Mouse (Mus musculus) monocyte, adult 5-6 weeks (primary cell): ENCODE measurements around the gene Fxn. TPM values are rescaled to one million over a fixed set of nuclear protein-coding genes. Genes with fewer than 3 reads are reported as not detected.
"Not testable (repeated sequence)": the region's sequence is repeated elsewhere in the genome, so short reads cannot be mapped to it uniquely, and the experiment has no call there.

Source experiments
- ATAC-seq: fragments of 153-309, 156-312 bp; replicated peaks from 2 replicates; pipeline ENCODE4 v1.8.0; 2017; ENCODE audit warnings: mild to moderate bottlenecking; ENCODE audit not compliant: low TSS enrichment, insufficient number of reproducible peaks, severe bottlenecking, poor library complexity, low FRiP score
- total RNA-seq: library from RNA; stranded (forward); fragments of 200-1000, 200-491, 200-594 nt; gene quantifications from 3 replicates; pipeline ENCODE4 v1.2.3, GENCODE M21; 2017

Gene Fxn
- total RNA-seq, 1 experiment from 2014 or later: 7.1 TPM

DNA sequence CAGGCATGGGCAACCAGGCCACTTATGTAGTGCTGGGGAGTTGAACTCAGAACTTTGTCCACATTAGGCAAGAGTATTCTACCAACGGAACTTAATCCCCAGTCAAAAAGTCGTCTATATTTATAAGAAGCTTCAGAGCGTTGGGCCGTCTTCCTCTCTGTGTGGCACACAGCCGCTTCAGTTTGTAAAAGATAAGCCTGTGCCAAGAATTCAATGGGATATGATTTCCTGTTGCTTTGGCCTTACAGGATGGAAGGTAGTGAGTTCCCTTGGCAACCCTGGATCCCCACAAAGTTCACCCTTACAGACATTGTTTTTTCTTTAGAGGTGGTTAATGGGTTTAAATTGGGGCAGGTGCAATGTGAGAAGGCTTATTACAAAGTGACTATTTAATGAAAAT, 22.0 kb downstream of the Fxn start:
- ATAC-seq: no peak

DNA sequence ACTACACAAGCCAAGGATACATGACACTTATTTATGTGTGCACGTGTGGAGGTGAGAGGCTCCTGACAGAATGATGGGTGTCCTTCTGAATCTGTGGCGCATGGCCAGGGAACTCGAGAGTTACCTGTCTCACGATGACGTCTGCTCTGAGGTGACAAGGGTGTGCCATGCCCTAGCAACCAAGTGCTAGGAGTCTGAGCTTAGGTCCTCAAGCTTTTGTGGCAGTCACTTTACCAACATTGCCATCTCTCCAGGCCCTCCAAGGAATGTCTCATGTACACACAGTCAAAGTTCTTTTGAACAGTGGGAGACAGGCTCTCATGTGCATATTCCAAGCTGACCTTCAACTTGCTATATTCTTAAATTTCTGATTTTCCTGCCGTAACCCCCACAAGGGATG, 22.4 kb downstream of the Fxn start:
- no peak for ATAC-seq

DNA sequence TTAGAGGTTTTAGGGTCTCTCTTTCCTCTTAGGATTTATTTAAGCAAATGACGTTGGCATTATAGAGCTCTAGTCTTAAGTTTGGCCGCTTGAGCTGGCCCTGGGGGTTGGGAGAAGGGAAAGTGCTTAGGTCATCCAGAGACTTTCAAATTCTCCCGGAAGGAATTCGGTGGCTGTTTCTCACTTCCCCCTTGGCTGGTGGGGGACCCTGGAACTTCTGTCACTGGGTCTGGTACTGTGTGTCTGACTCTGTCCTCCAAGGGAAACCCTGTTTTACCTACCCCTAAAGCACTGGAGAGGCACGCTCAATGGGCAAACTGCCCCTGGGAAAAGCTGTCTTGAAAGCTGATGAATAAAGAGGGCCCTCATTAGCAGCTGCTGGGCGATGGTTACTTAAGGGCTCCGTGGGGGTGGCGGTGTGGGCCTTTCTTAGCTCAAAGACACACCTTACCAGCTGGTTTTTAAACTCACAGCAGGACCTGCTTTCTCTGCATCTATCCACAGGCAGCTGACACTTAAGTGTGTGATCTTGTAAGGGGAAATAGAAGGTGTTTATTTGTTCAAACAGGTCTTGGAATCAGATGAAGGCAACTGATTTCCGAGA, 26.6 kb downstream of the Fxn start:
- no peak for ATAC-seq

DNA sequence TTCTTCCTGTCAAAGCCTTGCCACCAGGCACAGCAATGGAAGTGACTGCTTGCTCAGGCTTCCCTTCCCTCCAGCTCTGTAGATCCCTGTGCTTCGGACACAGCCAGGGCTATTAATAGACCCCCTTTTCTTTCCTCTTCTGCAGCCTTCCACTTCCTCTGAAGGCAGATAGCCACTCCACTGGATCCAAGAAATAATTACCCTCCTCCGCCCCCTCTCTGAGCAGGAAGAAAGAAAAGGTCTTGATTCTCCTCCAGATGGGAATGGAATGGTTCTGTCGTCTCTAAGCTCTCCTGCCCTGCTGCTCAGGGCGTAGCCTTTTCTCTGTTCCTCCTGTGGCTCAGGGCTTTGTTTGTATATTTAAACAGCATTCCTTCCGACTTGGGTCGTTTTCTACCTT, 28.5 kb downstream of the Fxn start:
- no peak for ATAC-seq

DNA sequence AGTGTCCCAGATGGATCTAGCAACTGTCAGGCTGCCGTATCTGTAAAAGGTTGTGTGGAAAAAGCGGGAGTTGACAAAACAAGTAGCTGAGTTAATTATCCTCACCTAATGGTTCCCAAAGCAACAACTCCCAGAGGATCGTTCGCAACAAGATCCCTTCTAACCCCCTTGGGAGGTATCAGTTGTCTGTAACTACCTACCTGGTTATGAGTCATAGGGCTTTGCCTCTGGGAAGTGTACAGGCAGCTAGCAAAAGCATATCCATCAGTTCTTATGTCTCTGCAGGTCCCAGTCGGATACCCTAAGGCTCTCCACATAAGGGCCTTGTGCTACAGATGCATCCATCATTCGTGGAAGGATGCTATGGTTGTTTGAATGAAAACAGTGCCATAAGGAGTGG, 37.1 kb downstream of the Fxn start:
- ATAC-seq: no peak

DNA sequence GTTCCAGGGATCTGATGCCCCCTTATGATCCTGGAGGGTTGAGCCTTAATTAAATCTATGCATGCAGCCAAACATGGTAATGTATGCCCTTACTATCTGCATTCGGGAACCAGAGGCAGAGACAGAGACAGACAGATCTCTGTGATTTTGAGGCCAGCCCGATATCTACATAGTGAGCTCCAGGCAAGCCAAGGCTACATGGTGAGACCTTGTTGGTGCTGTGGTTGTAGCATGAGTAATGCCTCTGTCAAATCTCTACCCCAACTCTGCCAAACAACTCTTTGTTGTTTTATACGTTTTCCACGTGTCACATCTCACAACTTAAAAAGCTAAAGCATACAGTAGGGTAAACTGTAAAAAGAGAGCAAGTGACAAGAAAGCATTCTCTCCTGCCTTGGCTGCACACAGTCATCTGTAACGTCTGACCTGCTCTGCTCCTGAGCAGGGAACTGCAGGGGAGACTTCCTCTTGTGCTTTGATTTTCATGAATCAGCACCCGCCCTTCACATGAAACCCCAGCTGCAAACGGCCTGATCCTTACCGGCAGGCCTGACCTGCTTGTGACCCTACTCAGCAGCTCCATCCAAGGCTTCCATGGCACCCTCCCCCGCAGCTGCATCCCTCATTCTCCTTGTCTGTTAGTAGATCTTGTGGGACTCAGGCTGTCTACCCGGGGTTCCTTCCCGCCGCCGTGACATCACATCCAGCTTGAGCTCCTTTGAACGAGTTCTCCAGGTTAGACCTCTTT, 38.4 kb downstream of the Fxn start:
- ATAC-seq: no peak

DNA sequence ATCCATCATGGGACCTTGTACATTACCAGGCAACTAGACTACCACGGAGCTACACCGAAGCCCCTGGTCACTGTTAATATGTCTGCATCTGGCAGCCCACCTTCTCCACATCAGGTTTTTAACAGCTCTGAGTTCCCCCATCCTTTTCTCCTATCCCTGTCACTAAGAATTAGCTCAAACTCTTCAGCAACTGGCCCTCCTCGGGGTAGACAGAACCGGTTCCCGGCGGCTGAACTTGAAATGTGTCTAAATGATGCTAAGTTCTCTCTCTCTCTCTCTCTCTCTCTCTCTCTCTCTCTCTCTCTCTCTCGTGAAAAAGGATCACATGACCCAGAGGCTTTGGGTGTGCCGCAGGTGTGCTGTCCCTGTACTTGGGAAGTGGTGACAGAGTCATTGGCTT, 39.1 kb downstream of the Fxn start:
- no peak for ATAC-seq

DNA sequence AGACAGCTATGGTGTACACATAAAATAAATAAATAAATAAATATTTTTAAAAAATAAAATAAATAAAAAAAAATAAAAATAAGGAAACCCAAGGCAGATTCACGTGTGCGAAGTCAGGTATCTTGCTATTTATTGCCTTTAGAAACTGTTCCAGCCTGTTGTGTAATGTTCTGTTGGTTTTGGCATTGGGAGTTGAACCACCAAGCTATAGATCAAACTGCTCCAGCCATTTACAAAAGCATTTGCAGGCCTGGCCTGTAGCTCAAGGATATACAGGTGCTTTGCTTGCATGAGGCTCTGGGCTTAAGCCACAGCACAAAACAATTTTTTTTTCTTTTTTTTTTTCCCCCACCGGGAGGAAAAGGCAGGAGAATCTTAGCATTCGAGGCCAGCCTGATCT, 42.4 kb downstream of the Fxn start:
- no peak for ATAC-seq

DNA sequence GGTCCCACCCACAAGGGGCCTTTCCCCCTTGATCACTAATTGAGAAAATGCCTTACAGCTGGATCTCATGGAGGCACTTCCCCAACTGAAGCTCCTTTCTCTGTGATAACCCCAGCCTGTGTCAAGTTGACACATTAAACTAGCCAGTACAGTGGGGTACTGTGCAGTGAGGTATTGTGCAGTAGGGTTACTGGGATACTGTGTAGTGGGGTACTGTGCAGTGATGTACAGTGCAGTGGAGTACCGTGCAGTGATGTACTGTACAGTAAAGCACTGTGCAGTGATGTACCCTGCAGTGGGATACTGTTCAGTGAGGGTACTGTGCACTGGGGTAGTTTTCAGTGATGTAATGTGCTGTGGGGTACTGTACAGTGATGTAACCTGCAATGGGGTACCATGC, 48.0 kb downstream of the Fxn start:
- not testable (repeated sequence) for ATAC-seq

DNA sequence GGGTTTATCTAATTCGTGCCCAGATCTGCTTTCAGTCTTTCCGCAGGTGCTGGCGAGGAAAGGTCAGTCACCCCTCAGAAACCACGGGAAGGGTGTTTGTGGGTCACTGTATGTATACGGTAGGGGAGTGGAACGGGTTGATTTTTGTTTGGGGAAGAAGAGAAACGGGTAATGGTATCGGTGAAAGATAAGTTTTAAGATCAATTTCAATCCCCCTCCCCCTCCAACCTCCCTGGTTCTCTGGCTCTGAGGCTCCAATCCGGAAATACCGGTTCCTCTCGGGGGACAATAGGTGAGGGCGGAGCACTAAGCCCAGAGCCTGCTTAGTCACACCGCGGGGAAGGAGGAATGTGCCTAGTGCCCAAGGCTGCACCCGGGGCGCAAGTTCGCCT, 55.1 kb downstream of the Fxn start:
- ATAC-seq: no peak

DNA sequence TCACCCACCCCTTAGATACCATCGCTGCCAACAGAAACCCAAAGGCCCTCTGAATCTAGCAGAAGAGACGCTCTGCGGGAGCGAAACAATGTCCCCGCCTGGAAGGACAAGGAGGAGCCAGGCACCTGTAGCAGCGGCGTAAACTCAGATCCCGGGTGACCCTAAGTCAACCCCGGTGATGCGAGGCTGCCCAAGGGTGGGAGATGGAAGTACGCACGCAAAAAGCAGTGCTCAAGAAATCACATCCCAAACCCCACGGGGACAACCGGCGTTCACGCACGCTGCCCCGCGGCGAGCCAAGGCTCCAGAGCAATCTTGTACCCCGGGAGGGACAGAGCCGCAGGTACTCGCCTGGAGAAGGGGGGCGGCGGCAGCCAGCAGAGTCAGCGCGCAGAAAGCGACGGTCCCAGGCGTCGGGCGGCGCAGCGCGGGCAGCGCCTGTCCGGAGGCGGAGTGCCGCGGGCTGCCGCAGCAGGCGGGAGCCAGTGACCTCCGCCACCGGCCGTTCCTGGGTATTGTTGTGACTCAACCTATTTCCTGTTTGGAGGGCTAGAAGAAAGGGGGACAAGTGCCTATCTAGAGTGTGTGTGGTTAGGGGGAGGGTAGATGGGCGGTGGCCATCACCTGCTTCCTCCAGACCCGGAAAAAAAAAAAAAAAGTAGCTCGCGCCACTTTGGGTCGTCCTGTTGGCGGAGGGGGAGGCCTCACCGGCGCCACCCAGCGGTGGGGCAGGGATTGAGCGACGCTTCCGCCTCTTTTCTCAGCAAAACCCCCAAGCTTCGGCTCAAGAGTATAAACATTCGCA, 55.7 kb downstream of the Fxn start, which contains the start of gene Tjp2:
Gene Tjp2, minus strand, starts transcription at position 531 of the 805 bp plus-strand sequence.
- ATAC-seq: peak; percentile 59

DNA sequence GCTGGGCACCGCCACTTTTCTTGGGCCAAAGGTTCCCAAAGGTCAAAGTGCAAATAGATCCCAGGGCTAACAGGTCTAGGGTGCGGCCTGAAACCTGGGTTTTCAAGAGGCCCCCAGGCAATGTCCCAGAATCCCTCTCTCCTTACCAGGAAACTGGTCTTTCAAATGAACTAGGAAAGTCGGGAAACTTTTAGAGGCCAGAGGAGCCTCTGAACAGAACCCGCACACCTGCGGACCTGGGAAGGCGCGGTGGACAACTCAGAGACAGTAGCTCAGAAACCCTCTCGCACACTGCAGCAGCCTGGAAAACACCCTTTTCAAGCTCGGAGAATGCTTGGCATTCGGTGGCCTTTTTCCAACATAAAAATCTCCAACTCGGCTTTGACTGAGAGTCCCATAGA, 56.6 kb downstream of the Fxn start:
- no peak for ATAC-seq

DNA sequence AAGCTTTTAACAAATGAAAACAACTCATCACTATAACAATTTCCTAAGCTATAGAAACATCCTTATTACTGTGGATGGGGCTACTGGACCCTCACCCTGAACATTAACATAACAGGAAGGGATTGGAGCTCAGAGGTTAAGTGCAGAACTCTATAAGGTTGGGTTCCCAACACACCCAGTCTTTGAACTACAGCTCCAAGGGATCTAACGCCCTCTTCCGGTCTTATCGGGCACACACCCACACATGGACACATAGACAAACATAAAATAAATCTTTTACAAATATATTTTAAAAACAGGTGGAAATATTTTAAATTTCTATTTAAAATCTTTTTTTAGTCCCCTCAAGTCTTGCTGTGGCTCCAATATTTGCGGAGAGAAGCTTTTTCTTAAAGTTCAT, 59.0 kb downstream of the Fxn start:
- ATAC-seq: no peak

DNA sequence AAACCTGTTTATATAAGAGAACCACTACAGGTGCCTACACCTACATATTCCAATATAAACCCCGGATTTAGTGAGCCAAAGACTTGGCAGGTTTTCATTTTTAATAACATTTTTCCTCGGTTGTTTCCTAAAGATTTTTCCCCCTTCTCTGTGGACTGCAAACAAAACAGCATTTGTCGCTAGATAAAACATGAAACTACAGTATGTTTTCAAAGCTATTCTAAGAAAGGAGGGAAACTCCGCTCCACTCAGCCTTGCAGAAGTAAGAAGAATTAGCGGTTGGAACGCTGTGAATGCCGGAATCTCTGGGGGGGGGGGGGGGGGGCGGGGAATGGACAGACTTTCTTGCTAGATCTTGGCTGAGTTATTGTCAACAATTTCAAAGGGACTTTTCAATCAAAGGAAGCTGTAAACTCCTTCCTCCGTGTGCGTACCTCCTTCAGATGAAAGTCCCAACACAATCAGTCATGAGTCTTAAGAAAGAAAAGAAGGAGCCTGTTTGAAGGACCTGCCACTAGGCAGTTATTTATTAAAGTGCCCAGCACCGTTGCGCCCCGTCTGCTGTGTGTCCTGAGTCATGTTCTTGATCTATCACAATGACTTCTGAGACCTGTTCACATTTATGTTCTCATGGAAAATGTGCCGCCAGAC, 59.5 kb downstream of the Fxn start:
- no peak for ATAC-seq

DNA sequence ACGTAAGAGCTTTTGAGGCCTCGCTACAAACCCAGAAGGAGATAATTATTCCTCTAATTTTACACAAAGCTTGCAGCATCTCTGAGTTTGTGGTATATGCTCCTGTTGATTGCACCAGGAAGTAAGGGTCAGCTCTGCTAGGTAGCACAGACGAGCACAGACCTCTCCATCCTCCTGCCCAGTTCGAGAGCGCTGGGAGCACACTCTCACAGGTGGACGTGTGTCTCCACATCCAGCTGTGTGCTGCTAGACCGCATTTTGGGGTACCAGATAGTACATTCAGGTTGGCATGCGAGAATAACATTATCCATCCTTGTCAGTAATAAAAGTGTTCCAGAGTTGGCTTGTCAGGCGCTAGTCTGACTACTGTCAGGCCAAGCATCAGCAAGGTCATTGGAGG, 61.4 kb downstream of the Fxn start:
- no peak for ATAC-seq

DNA sequence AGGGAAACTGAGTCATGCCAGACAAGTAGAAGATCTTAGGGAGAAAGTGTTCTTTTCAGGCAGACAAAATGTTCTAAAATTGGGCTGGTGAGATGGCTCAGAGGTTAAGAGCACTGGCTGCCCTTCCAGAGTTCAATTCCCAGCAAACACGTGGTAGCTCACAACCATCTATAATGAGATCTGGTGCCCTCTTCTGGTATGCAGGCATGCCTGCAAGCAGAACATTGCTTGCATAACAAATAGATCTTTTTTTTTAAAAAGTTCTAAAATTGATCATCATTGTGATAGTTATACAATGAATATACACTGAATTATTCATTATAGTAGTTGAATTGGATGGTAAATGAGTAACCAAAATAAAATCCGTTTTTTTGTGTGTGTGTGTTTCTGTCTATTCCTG, 62.1 kb downstream of the Fxn start:
- ATAC-seq: no peak

DNA sequence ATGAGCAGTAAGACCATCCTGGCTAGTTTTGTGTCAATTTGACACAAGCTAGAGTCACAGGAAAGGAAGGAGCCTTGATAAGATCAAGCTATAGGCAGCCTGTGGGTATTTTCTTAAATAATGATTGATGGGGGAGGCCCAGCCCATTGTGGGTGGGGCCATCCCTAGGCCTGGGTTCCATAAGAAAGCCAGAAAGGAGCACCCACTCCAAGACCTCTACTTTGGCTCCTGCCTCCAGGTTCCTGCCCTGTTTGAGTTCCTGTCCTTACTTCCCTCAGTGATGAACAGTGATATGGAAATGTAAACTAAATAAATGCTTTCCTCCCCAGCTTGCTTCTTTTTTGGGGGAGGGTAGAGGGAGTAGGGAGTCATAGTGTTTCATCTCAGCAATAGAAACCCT, 62.6 kb downstream of the Fxn start:
- no peak for ATAC-seq

DNA sequence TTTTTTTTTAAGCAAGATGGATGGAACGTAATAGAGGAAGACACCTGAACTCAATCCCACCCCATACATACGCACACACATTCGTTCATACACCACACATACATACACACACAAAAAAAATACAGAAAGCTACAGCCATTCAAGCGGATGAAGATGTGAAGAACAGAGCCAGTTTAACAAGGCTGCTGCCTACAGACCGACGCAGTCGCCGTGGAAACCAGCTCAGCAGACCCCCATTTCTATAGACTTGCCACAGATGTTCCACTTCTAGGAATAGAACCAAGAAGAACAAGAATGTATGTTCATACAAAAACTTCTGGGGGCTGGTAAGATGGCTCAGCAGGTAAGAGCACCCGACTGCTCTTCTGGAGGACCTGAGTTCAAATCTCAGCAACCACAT, 63.6 kb downstream of the Fxn start:
- no peak for ATAC-seq

DNA sequence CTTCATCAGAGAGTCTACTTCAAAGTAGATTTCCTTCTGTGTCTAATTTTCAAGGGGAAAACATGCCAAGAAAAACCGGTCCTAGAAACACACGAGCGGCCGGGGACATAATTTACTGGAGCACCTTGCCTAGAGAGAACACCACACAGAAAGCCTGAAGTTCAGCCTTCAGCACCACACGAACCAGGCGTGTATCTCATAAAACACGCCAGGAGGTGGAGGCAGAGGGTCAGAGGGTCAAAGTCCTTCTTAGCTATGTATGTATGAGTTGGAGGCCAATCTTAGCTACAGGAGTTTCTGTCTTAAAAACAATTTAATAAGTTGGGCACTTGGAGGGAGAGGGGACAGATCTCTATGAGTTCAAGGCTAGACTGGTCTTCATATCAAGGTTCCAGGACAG, 65.5 kb downstream of the Fxn start:
- ATAC-seq: no peak
